Mouse (Mus musculus) olfactory bulb, adult 2 months (tissue): ENCODE measurements around the gene Capn2.

Experiments
- CTCF ChIP-seq: fragments of 200-500 bp; IDR thresholded peaks from 2 replicates; pipeline ENCODE4 v1.5.1; 2012; ENCODE audit warnings: low read depth, mild to moderate bottlenecking, low read length, moderate library complexity; ENCODE audit not compliant: insufficient read depth
- POLR2A ChIP-seq: fragments of 200-500 bp; IDR thresholded peaks from 2 replicates; pipeline ENCODE4 v1.6.1; 2012; ENCODE audit warnings: mild to moderate bottlenecking, low read depth, low read length, moderate library complexity; ENCODE audit not compliant: insufficient read depth

GRCm38 (mm10) chr1:182518143-182518680 lies 804 bp upstream of the Capn2 start:
- TF ChIP-seq POLR2A (no peak), CTCF (no peak)
